Mouse (Mus musculus): ENCODE measurements around the gene Bicra. TPM values are rescaled to one million over a fixed set of nuclear protein-coding genes. Genes with fewer than 3 reads are reported as not detected.

Bicra gene
- 10 to 100 TPM; 10.2 to 15.0 (median 13.0) TPM for total RNA-seq (2022)

DNA sequence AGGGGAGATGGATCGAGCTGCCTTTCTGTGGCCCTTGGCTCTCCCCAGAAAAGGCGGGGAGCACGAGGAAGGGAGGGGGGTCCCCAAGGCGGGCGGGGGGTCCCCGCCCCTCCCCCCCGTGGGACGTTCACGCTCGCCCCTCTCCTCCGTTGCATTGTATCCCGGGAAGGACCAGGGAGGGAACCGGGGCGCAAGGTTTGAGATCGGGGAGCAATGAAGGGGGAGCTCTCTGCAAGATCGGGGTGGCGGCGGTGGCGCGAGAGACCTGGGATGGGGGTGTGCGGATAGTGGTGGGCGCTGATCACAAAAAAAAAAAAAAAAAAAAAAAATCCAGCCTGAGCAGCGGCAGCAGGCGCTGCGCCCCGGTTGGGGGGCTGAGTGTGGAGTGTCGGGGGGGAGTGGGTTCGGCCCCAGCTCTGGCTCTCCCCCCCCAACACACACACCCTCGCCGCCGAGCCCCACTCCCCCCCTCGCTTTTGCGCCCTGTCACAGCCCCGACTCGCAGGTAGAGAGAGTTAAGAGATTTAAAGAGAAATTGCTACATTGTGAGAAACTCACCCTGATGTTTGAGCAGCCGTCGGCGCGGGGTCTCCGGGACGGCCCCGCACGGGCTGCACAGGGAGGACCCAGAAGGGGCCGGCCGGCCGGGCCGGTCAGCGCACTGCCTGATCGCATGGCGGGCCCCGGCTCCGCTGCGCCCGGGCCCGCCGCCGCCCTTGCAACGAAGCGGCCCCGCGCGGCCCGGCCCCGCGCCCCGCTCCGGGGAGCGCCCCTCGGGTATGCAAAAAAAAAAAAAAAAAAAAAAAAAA lies at the start of gene Bicra:
Bicra (minus strand) TSS at position 584 of the 809 bp plus-strand sequence.
- peak; percentile 65 to 83 for DNase-seq (ENCODE audit: low spot score in 2 of 2)

DNA sequence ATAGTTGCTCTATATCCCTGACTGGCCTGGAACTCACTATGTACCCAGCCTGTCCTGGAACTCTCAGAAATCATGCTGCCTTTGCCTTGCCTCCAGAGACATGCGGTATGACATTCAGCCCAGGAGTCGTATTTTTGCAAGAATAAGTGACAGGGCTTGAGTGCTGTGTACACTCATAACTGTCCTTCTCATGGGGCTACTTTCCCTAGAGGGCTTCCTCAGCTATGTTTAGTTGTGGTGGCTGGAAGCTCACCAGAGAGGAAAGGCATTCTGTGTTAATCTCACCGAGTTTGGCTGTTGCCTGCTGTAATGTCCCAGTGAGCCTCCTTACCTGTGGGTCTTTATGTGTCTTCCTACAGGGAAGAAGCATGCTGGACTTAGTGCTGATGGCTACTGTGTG lies 46.9 kb upstream of the Bicra start:
- DNase-seq (ENCODE audit: low spot score in 2 of 2), result no peak

DNA sequence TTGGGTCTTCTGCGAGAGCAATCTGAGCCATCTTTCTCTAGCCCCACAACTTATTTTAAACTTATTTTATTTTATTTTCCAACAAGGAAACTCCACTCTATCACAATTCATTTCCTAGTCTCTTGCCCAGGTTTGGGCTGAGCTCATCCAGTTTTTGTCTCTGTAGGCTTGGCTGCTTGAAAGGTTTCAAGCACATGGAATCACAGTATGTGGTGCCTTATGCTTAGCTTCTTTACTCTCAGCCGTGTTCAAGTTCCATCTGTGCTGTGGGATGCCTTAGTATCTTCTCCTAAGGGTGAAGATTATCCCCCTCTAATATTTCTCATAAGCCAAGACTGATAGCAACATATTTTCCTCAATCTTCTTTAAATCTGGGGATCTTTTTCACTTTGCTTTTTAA lies 39.9 kb upstream of the Bicra start:
- DNase-seq (ENCODE audit: low spot score in 2 of 2), result no peak

- DNase-seq (ENCODE audit: low spot score in 2 of 2), result no peak
Observed at GRCm38 (mm10) chr7:16083361-16083760, 35.6 kb upstream of the Bicra start.

DNA sequence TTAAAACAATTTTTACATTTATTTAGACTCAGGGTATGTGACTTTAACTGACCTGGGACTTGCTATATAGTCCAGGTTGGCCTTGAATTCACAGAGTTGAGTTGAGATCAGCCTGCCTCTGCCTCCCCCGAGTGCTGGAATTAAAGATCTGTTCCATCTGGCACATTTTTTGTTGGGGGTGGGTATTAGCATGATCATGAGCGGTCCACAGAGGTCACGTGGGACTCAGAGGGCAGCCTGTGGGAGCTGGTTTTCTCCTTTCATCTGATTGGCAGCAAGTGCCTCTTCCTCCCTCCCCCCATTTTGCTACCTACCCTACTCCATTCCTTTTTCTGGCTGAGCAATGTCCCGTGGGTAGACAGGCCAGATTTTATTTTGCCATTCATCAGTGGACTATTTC lies 32.9 kb upstream of the Bicra start:
- no peak for DNase-seq (ENCODE audit: low spot score in 2 of 2)

GRCm38 (mm10) chr7:16079947-16080346 lies 32.2 kb upstream of the Bicra start:
- DNase-seq (ENCODE audit: low spot score in 2 of 2), result no peak

DNA sequence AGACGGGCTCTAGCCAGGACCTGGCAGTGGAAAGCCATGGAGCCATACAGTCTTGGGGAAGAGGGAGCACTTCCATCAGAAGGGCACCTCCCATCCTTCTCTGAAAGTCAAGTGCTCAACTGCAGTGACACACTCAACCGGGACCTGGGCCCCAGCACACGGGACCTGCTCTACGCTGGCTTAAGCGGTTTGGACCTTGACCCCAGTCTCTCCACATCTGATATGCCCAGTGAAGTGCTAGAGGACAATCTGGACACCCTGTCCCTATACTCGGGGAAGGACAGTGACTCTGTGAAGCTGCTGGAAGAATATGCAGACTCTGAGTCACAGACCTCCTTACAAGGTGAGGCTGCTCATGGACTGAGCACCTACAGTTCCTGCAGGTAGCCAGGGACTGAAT lies 24.2 kb upstream of the Bicra start:
- no peak for DNase-seq (ENCODE audit: low spot score in 2 of 2)

DNA sequence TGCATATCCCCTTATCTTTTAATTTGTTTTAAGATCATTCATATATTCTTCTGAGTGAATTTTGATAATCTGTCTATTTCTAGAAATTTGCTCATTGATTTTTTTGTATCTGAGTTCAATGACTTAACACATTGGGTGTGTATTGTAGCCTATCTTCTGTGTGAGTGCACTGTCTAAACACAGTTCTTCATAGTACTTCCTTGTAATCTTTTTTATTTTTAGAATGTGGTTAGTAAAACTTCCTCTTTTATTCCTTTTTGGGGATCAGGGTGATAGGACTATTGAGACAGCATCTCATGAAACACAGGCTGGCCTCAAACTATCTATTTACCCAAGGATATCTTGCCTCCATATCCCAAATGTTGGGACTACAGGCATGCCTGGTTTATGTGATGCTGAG lies 23.1 kb upstream of the Bicra start:
- DNase-seq (ENCODE audit: low spot score in 2 of 2), result no peak

GRCm38 (mm10) chr7:16063490-16063889 lies 15.8 kb upstream of the Bicra start:
- no peak for DNase-seq (ENCODE audit: low spot score in 2 of 2)

GRCm38 (mm10) chr7:16062099-16062420 lies 14.3 kb upstream of the Bicra start:
- no peak for DNase-seq (ENCODE audit: low spot score in 2 of 2)

DNA sequence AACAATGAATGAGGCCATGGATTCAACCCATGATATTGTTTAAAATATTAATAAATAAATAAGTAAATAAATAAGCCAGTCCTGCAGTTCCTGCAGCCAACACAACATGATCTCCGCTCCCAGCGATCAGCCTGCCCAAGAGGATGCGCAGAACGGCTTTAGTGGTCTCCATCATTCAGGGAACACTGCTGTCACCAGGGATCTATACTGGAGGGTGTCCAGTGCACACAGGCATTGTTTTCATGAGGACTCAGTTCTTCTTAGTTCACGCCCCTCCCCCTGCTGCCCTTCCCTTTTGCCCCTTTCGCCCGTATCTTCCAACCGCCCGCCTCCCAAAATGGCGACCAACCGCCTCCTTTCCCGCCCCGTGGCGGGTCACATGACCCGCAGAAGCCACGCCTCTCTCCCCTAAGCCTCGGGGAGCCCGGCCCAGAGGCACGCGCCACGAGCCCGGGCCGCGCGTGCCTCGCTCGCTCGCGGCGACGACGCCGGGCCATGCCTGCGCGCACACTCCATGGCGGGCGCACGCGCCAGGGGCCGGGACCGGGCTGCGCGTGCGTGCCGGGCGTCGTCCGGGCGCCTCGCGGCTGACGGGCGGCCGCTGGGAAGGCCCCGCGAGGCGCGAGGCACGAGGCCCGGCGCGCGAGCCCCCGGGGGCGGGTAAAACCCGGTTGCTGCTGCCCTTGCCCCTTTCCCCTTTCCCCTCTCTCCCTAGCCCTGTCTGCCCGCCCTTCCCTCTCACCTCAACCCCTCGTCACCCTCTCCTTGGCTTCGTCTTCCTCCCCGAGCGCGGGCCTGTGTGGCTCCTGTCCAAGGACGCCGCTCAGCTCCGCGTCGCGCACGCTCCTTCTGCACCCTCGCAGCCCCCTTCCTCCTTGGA lies 13.7 kb upstream of the Bicra start, which contains the start of gene Zfp541:
Zfp541 (plus strand) TSS at position 596 of the 880 bp plus-strand sequence.
- DNase-seq (ENCODE audit: low spot score in 2 of 2), result no peak

DNA sequence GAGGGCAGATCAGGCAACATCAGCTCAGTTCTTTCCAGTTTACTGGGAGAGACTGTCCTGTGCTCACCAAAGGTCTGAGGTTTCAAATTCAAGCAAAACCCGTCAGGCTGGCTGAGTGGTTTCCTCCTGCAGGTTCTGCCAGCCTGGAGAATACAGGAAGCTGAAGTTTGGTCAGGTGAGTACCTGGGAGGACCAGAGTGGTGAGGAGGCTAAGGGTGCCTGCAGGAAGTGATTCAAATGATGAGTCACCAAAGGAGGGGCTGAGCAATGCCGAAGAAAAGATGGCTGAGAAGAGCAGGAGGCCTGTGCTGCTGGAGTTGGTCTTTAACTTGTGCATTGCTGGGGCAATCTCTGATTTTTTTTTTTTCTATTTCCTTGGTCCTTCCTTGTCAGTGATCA lies 9.4 kb upstream of the Bicra start:
- no peak for DNase-seq (ENCODE audit: low spot score in 2 of 2)

DNA sequence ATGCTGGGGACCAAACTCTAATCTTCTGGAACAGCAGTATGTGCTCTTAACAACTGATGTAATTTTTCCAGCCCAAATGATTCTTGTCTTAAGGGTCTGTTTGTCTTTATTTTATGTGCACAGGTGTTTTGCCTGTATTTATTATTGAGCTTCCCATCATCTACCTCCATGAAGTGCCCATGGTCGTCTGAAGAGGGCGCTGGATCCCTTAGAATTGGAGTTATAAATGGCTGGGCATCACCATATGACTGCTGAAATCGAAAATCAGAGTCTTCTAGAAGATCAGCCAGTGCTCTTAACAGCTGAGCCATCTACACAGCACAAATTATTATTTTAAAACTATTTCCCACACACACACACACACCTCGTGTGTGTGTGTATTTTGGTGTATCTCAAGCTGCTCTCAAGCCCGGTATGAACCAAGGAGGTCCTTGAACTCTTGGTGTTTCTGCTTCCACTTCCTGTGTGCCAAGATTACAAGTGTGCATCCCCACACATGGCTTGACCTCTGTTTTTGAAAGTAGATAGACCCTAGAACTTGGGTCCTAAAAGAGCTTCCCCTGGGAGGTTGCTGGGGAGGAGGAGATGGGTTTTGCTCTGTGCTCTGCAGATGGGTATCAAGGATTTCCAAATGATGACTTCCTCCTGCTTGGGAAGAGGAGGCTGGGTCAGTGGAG lies 8.9 kb upstream of the Bicra start:
- DNase-seq (ENCODE audit: low spot score in 2 of 2), result no peak

DNA sequence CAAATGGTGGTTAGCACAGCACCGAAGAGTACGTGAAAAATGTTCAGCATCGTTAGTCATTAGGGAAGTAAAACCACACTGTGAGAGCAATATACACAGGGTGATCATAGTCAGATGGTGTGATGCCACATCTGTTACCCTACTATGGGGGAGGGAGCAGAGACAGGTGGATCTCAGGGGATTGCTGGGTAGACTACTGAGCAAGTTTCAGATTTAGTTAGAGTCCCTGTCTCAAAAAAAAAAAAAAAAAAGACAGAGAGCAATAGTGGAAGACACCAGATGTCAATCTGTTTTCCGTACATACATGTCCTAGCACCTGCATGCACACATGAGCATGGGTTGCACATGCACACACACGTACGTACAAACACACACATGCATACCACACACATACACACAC lies 7.9 kb upstream of the Bicra start:
- no peak for DNase-seq (ENCODE audit: low spot score in 2 of 2)

DNA sequence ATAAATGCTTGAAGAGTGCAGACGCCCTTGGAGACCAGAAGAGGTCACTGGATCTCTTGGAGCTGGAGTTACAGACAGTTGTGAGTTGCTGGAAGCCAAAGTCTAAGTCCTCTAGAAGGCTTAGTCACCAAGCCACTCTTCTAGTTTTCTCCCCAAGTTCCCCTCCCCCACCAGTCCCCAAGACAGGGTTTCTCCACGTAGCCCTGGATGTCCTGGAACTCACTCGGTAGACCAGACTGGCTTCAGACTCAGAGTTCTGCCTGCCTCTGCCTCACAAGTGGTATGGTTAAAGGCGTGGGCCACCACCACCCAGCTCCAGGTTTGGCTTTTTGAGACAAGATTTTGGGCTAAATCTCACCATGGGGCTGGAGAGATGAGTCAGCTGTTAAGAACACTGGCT lies 7.2 kb upstream of the Bicra start:
- no peak for DNase-seq (ENCODE audit: low spot score in 2 of 2)

- DNase-seq (ENCODE audit: low spot score in 2 of 2), result no peak
Observed at GRCm38 (mm10) chr7:16053105-16053504, 5.4 kb upstream of the Bicra start.

GRCm38 (mm10) chr7:16052684-16053083 lies 5.0 kb upstream of the Bicra start:
- DNase-seq (ENCODE audit: low spot score in 2 of 2), result peak; percentile 64 to 90

GRCm38 (mm10) chr7:16051883-16052595 lies 4.3 kb upstream of the Bicra start:
- DNase-seq (ENCODE audit: low spot score in 2 of 2), result peak; percentile 37 to 63

GRCm38 (mm10) chr7:16050600-16050999 lies 2.9 kb upstream of the Bicra start:
- no peak for DNase-seq (ENCODE audit: low spot score in 2 of 2)

- DNase-seq (ENCODE audit: low spot score in 2 of 2), result no peak
Observed at GRCm38 (mm10) chr7:16049576-16049915, 1.8 kb upstream of the Bicra start.
